ENCODE assay signal across 26 mouse cellular contexts in the genomic region with DNA sequence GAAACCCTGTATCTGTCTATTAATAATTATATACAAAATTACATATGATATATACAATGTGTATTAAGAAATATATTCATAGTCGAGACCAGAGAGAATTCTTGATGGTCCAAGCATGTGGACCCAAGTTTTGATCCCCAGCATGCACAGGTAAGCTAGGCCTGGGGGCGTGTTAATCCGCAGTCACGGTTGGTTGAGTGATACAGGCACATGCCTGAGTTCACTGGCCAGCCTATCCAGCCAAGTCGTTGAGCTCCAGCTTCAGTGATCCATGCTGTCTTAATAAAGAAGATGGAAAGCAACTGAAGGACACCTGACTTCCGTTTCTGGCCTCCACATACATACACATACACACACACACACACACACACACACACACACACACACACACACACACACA. TPM values are rescaled to one million over a fixed set of nuclear protein-coding genes. Genes with fewer than 3 reads are reported as not detected.
A peak's percentile ranks its signal among the peaks of the same experiment; 100 is the strongest.
DNase-seq lines count a peak whose midpoint lies in the region; ATAC-seq and TF ChIP-seq lines count a peak whose summit lies in the region.
"Had no signal": no experiment of that assay in that cellular context is flagged by ENCODE, and none has a peak within 500 bp of the region (broad histone marks: within the 10 kb centered on the region; RNA-seq: fewer than 3 reads in every experiment).

No protein-coding gene starts in this region.

- no peak overlapping the region for H3K9ac ChIP-seq in kidney, embryonic 16.5 days (replicated peaks; ENCODE audit: low read length)
- H3K9ac ChIP-seq: embryonic facial prominence, embryonic 12.5 days; forebrain, embryonic 13.5 days; forebrain, embryonic 15.5 days had no signal

- H3K9me3 ChIP-seq in kidney, embryonic 16.5 days (ENCODE audit: low read length): no peaks in the 10 kb centered on the region
- H3K9me3 ChIP-seq: embryonic facial prominence, embryonic 10.5 days; embryonic facial prominence, embryonic 12.5 days; forebrain, embryonic 13.5 days; forebrain, embryonic 15.5 days had no signal

- H3K36me3 ChIP-seq in kidney, adult 2 months (ENCODE audit: control insufficient read depth, insufficient read depth, low read length): no peaks in the 10 kb centered on the region
- no peaks in the 10 kb centered on the region; the same call in 1 of the 2 replicates for H3K36me3 ChIP-seq in kidney, embryonic 16.5 days (ENCODE audit: insufficient read depth, low read length)

- DNase-seq in kidney, adult 2 months: peak; percentile 51
- no peak for DNase-seq in kidney, adult 18-20 months
- DNase-seq in kidney, adult 9 months: peak; percentile 34
- DNase-seq in kidney, postnatal 14 days: peak; percentile 27
- no peak for DNase-seq in kidney, adult 11 months
- peak; percentile 33 to 54 for DNase-seq in kidney, postnatal 36 days
- no peak for DNase-seq in gastrocnemius, adult 18-20 months (ENCODE audit: low spot score)
- DNase-seq: adrenal gland, adult 2 months; adrenal gland, postnatal 10 days; adrenal gland, postnatal 25 days; cerebellum, adult 11 months; cerebellum, adult 18-20 months; cerebellum, adult 8-10 months; cerebellum, adult 9-11 months; cerebellum, postnatal 14 days; cerebellum, postnatal 36 days; embryo, embryonic 11 days had no signal

- H3K27ac ChIP-seq in kidney, adult 2 months (ENCODE audit: insufficient read depth, low read depth, low read length): no peak overlapping the region
- no peak overlapping the region for H3K27ac ChIP-seq in kidney, embryonic 16.5 days (ENCODE audit: low read length)
- H3K27ac ChIP-seq: embryonic facial prominence, embryonic 10.5 days; embryonic facial prominence, embryonic 12.5 days; forebrain, embryonic 13.5 days; forebrain, embryonic 15.5 days had no signal

- H3K4me3 ChIP-seq in kidney, adult 2 months (ENCODE audit: insufficient read depth, low read depth, low read length): no peak overlapping the region
- H3K4me3 ChIP-seq in kidney, embryonic 16.5 days (ENCODE audit: low read length): no peak overlapping the region
- H3K4me3 ChIP-seq: embryonic facial prominence, embryonic 10.5 days; embryonic facial prominence, embryonic 12.5 days; forebrain, embryonic 13.5 days; forebrain, embryonic 15.5 days had no signal

- ATAC-seq in kidney, embryonic 16.5 days (ENCODE audit: low FRiP score, low TSS enrichment): no peak
- ATAC-seq: forebrain, embryonic 13.5 days; forebrain, embryonic 15.5 days had no signal

- 43% methylated on average over 6 of the region's 6 CpGs for WGBS in kidney, adult 2 months
- WGBS in kidney, embryonic 16.5 days: 61% methylated on average over 6 of the region's 6 CpGs

- H3K27me3 ChIP-seq in kidney, adult 2 months (replicated peaks; ENCODE audit: control insufficient read depth, insufficient read depth, low read length): no peaks in the 10 kb centered on the region
- H3K27me3 ChIP-seq in kidney, embryonic 16.5 days (ENCODE audit: insufficient read depth, low read length): no peaks in the 10 kb centered on the region
- H3K27me3 ChIP-seq: embryonic facial prominence, embryonic 12.5 days; forebrain, embryonic 13.5 days; forebrain, embryonic 15.5 days had no signal

- no peak for TF ChIP-seq POLR2A in kidney, adult 2 months (IDR thresholded peaks at IDR 0.05; ENCODE audit: low read depth, low read length)

- H3K4me1 ChIP-seq in kidney, adult 2 months (ENCODE audit: control insufficient read depth, insufficient read depth, low read length): no peaks in the 10 kb centered on the region
- H3K4me1 ChIP-seq in kidney, embryonic 16.5 days (ENCODE audit: insufficient read depth, low read length): peaks cover 12% of the 10 kb centered on the region
- H3K4me1 ChIP-seq: embryonic facial prominence, embryonic 12.5 days; forebrain, embryonic 13.5 days; forebrain, embryonic 15.5 days had no signal

- no peak for TF ChIP-seq CTCF in kidney, adult 2 months (conservative IDR thresholded peaks at IDR 0.05; ENCODE audit: insufficient read depth, insufficient read length, low read depth, low read length)

- no peak overlapping the region for H3K4me2 ChIP-seq in kidney, embryonic 16.5 days (replicated peaks; ENCODE audit: low read depth, low read length)
- H3K4me2 ChIP-seq: embryonic facial prominence, embryonic 12.5 days; forebrain, embryonic 13.5 days; forebrain, embryonic 15.5 days had no signal

RNA-seq across cellular contexts. Expression of gene Pon1, which starts 57.7 kb away (rescaled TPM):
- polyA plus RNA-seq in kidney, adult 2 months (2012; rRNA removed): 0.52 and 1.2 TPM in 2 replicates
- 0.10 and 0.18 TPM in 2 replicates for polyA plus RNA-seq in kidney, embryonic 16.5 days (2015; fragmentation: Nextera tagmentation; extraction: Ambion mirVana)
- total RNA-seq in gastrocnemius, adult 18-20 months (2021): under 1 TPM; 0.39 to 0.47 TPM
- total RNA-seq: common myeloid progenitor, adult 5-6 weeks; ES-E14; MEL had no signal
- polyA plus RNA-seq: C2C12; embryonic facial prominence, embryonic 10.5 days; forebrain, embryonic 13.5 days had no signal

Comparison
In these comparisons a context has a peak if more than half of its experiments do, and no peak if none do; other contexts are left out.
1. DNase-seq: peak in kidney, adult 2 months (single experiment), kidney, adult 9 months (single experiment), kidney, postnatal 14 days (single experiment) and kidney, postnatal 36 days (2 of 2); none in kidney, adult 18-20 months (single experiment), kidney, adult 11 months (single experiment) and gastrocnemius, adult 18-20 months (single experiment).